Mouse (Mus musculus) ovary, postnatal 36 days (tissue): ENCODE measurements at regions not wholly inside any gene's neighbourhood (a gene's known extent, or its start where the extent isn't known, plus 50 kb on each side); places are given as distances from the start of the nearest gene placed in this dataset.

ENCODE experiments used
- DNase-seq: peaks from one replicate; pipeline ENCODE4 v3.0.0; 2022; ENCODE audit warnings: low spot score, mixed read lengths

DNA sequence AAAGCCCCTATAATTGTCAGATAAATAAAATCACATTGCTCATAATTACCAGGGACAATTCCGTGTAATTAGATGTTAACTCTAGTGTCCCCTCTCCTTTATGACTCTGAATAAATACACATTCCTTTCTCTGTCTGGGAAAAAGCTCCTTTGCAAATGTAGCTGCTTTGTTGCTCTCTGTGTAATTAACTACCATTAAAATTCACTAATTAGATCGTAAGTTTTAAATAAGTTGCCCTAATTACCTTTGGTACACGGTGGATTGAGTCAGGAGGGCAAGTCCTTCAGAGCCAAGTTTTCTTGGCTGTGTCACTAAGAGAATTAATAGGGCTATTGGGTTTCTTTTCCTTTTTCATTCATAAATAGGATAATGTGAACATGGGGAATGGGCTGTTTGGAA, 834.7 kb downstream of the Tlr4 start:
- no peak for DNase-seq

DNA sequence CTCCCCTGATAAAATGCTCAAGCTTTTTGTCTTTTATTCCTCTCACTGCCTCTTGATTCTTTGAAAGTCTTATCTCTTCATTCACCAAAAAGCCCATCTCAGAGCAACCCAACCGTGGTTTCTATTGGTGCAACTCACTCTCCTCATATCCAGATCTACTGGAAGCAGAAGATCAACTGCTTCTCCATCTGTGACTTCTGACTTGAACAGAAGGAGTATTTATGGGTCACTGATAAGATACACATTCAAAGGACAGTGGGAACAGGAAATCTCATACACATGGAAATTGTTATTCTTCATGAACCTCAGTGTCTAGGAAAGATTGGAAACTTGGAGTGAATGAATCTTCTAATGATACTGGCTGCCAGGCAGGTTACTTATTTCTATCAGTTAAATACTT, 846.6 kb downstream of the Tlr4 start:
- no peak for DNase-seq

- DNase-seq = no peak
These were observed 850.2 kb downstream of the Tlr4 start for GRCm38 (mm10) chr4:67677589-67677988.

GRCm38 (mm10) chr4:67698438-67698837, 871.1 kb downstream of the Tlr4 start:
- DNase-seq = no peak
